Mouse (Mus musculus): ENCODE data around the gene Ddc. TPM values are rescaled to one million over a fixed set of nuclear protein-coding genes. Genes with fewer than 3 reads are reported as not detected.

Gene Ddc
- polyA plus RNA-seq (2016; fragmentation: Nextera tagmentation; extraction: Ambion mirVana): 5.1 and 6.0 TPM in 2 replicates

- no peaks in the 10 kb centered on the region for H3K9me3 ChIP-seq
- H3K4me1 ChIP-seq: no peaks in the 10 kb centered on the region
- 92% methylated on average over 12 of the region's 12 CpGs for WGBS
- H3K36me3 ChIP-seq (replicated peaks): no peaks in the 10 kb centered on the region
- no peak within 1 kb of the TSS for H3K27ac ChIP-seq
- no peak for DNase-seq (ENCODE audit: extremely low spot score, low spot score)
- no peaks in the 10 kb centered on the region for H3K27me3 ChIP-seq (ENCODE audit: poor library complexity, severe bottlenecking)
- H3K4me3 ChIP-seq: no peak within 1 kb of the TSS
These were observed at the start of gene Ddc for GRCm38 (mm10) chr11:11897645-11898357. Gene Ddc, minus strand, starts transcription at chr11:11898144.

- Histone ChIP-seq H3K27me3 (ENCODE audit: poor library complexity, severe bottlenecking) (peaks cover 40% of the 10 kb centered on the region), H3K27ac (no peak overlapping the region), H3K9me3 (no peaks in the 10 kb centered on the region), H3K36me3 (replicated peaks) (peaks cover 95% of the 10 kb centered on the region), H3K4me3 (no peak overlapping the region), H3K4me1 (peaks cover 64% of the 10 kb centered on the region)
- DNase-seq (ENCODE audit: extremely low spot score, low spot score): no peak
- WGBS: 94% methylated on average over 4 of the region's 4 CpGs
These were observed 47.8 kb upstream of the Ddc start for GRCm38 (mm10) chr11:11945766-11946165.

GRCm38 (mm10) chr11:11944814-11945213 lies 46.9 kb upstream of the Ddc start:
- Histone ChIP-seq H3K4me3 (no peak overlapping the region), H3K27me3 (ENCODE audit: poor library complexity, severe bottlenecking) (peaks cover 45% of the 10 kb centered on the region), H3K27ac (no peak overlapping the region), H3K36me3 (replicated peaks) (peaks cover 94% of the 10 kb centered on the region), H3K4me1 (peaks cover 64% of the 10 kb centered on the region), H3K9me3 (no peaks in the 10 kb centered on the region)
- WGBS: 93% methylated on average over 4 of the region's 4 CpGs
- DNase-seq (ENCODE audit: extremely low spot score, low spot score): no peak

GRCm38 (mm10) chr11:11944082-11944349 lies 46.1 kb upstream of the Ddc start:
- DNase-seq (ENCODE audit: extremely low spot score, low spot score): no peak
- H3K4me3 ChIP-seq: no peak overlapping the region
- peaks cover 61% of the 10 kb centered on the region for H3K4me1 ChIP-seq
- no peaks in the 10 kb centered on the region for H3K9me3 ChIP-seq
- H3K27me3 ChIP-seq (ENCODE audit: poor library complexity, severe bottlenecking): peaks cover 53% of the 10 kb centered on the region
- no peak overlapping the region for H3K27ac ChIP-seq
- H3K36me3 ChIP-seq (replicated peaks): peaks cover 96% of the 10 kb centered on the region

GRCm38 (mm10) chr11:11943240-11944081 lies 45.5 kb upstream of the Ddc start:
- WGBS: 85% methylated on average over 13 of the region's 13 CpGs
- no peak for DNase-seq (ENCODE audit: extremely low spot score, low spot score)
- peaks cover 96% of the 10 kb centered on the region for H3K36me3 ChIP-seq (replicated peaks)
- no peak overlapping the region for H3K27ac ChIP-seq
- H3K27me3 ChIP-seq (ENCODE audit: poor library complexity, severe bottlenecking): peaks cover 58% of the 10 kb centered on the region
- H3K9me3 ChIP-seq: no peaks in the 10 kb centered on the region
- peaks cover 56% of the 10 kb centered on the region for H3K4me1 ChIP-seq
- no peak overlapping the region for H3K4me3 ChIP-seq

GRCm38 (mm10) chr11:11942320-11943217 lies 44.6 kb upstream of the Ddc start:
- H3K4me3 ChIP-seq: no peak overlapping the region
- DNase-seq (ENCODE audit: extremely low spot score, low spot score): peak; percentile 40
- WGBS: 35% methylated on average over 6 of the region's 6 CpGs
- H3K27ac ChIP-seq: peak overlapping the region; percentile 66; the same call in 1 of the 2 replicates
- H3K9me3 ChIP-seq: no peaks in the 10 kb centered on the region
- peaks cover 47% of the 10 kb centered on the region for H3K4me1 ChIP-seq
- H3K36me3 ChIP-seq (replicated peaks): peaks cover 97% of the 10 kb centered on the region
- peaks cover 61% of the 10 kb centered on the region for H3K27me3 ChIP-seq (ENCODE audit: poor library complexity, severe bottlenecking)

- Histone ChIP-seq H3K4me1 (peaks cover 45% of the 10 kb centered on the region), H3K36me3 (replicated peaks) (peaks cover 97% of the 10 kb centered on the region), H3K9me3 (no peaks in the 10 kb centered on the region), H3K4me3 (no peak overlapping the region), H3K27ac (no peak overlapping the region), H3K27me3 (ENCODE audit: poor library complexity, severe bottlenecking) (peaks cover 68% of the 10 kb centered on the region)
- peak; percentile 21 for DNase-seq (ENCODE audit: extremely low spot score, low spot score)
- 41% methylated on average over 5 of the region's 5 CpGs for WGBS
These were observed 43.1 kb upstream of the Ddc start for GRCm38 (mm10) chr11:11940833-11941681.

- H3K4me1 ChIP-seq: peaks cover 45% of the 10 kb centered on the region
- no peak overlapping the region for H3K4me3 ChIP-seq
- peaks cover 97% of the 10 kb centered on the region for H3K36me3 ChIP-seq (replicated peaks)
- peaks cover 56% of the 10 kb centered on the region for H3K27me3 ChIP-seq (ENCODE audit: poor library complexity, severe bottlenecking)
- no peaks in the 10 kb centered on the region for H3K9me3 ChIP-seq
- H3K27ac ChIP-seq: no peak overlapping the region
- WGBS: 80% methylated on average over 3 of the region's 3 CpGs
- peak; percentile 11 for DNase-seq (ENCODE audit: extremely low spot score, low spot score)
These were observed 41.7 kb upstream of the Ddc start for GRCm38 (mm10) chr11:11939611-11940010.

GRCm38 (mm10) chr11:11938591-11938990 lies 40.6 kb upstream of the Ddc start:
- WGBS: 97% methylated on average over 1 of the region's 1 CpGs
- H3K4me3 ChIP-seq: no peak overlapping the region
- H3K27me3 ChIP-seq (ENCODE audit: poor library complexity, severe bottlenecking): peaks cover 46% of the 10 kb centered on the region
- DNase-seq (ENCODE audit: extremely low spot score, low spot score): no peak
- peaks cover 97% of the 10 kb centered on the region for H3K36me3 ChIP-seq (replicated peaks)
- no peaks in the 10 kb centered on the region for H3K9me3 ChIP-seq
- peaks cover 37% of the 10 kb centered on the region for H3K4me1 ChIP-seq
- H3K27ac ChIP-seq: no peak overlapping the region

GRCm38 (mm10) chr11:11937340-11938030 lies 39.5 kb upstream of the Ddc start:
- no peak overlapping the region for H3K4me3 ChIP-seq
- no peak overlapping the region for H3K27ac ChIP-seq
- WGBS: 93% methylated on average over 10 of the region's 10 CpGs
- H3K4me1 ChIP-seq: peaks cover 26% of the 10 kb centered on the region
- H3K9me3 ChIP-seq: no peaks in the 10 kb centered on the region
- H3K36me3 ChIP-seq (replicated peaks): peaks cover 97% of the 10 kb centered on the region
- H3K27me3 ChIP-seq (ENCODE audit: poor library complexity, severe bottlenecking): peaks cover 45% of the 10 kb centered on the region
- DNase-seq (ENCODE audit: extremely low spot score, low spot score): peak; percentile 14

- Histone ChIP-seq H3K4me1 (peaks cover 11% of the 10 kb centered on the region), H3K9me3 (no peaks in the 10 kb centered on the region), H3K27ac (no peak overlapping the region), H3K36me3 (replicated peaks) (peaks cover 99% of the 10 kb centered on the region), H3K27me3 (ENCODE audit: poor library complexity, severe bottlenecking) (peaks cover 39% of the 10 kb centered on the region), H3K4me3 (no peak overlapping the region)
- WGBS: 92% methylated on average over 8 of the region's 8 CpGs
- peak; percentile 11 for DNase-seq (ENCODE audit: extremely low spot score, low spot score)
These were observed 36.9 kb upstream of the Ddc start for GRCm38 (mm10) chr11:11934808-11935207.
